ENCODE assay signal across 13 mouse cellular contexts in genomic region chr4:114614086-114614485, GRCm38 (mm10).
DNase-seq lines count a peak whose midpoint lies in the region; ATAC-seq lines count a peak whose summit lies in the region.
"Had no signal": no experiment of that assay in that cellular context is flagged by ENCODE, and none has a peak within 500 bp of the region (broad histone marks: within the 10 kb centered on the region; RNA-seq: fewer than 3 reads in every experiment).

No protein-coding gene starts in this region.

- no peak overlapping the region for H3K27ac ChIP-seq in kidney, embryonic 16.5 days (ENCODE audit: low read length)
- H3K27ac ChIP-seq: neural tube, embryonic 15.5 days had no signal

- 70% methylated on average over 1 of the region's 1 CpGs for WGBS in kidney, embryonic 16.5 days

- H3K9ac ChIP-seq in kidney, embryonic 16.5 days (replicated peaks; ENCODE audit: low read length), result no peak overlapping the region
- H3K9ac ChIP-seq: neural tube, embryonic 15.5 days had no signal

- H3K27me3 ChIP-seq in kidney, embryonic 16.5 days (ENCODE audit: insufficient read depth, low read length), result no peaks in the 10 kb centered on the region
- H3K27me3 ChIP-seq: neural tube, embryonic 15.5 days had no signal

- H3K36me3 ChIP-seq in kidney, embryonic 16.5 days (ENCODE audit: insufficient read depth, low read length), result no peaks in the 10 kb centered on the region
- H3K36me3 ChIP-seq: neural tube, embryonic 15.5 days had no signal

- no peaks in the 10 kb centered on the region for H3K9me3 ChIP-seq in kidney, embryonic 16.5 days (ENCODE audit: low read length)
- H3K9me3 ChIP-seq: neural tube, embryonic 15.5 days had no signal

- no peaks in the 10 kb centered on the region for H3K4me1 ChIP-seq in kidney, embryonic 16.5 days (ENCODE audit: insufficient read depth, low read length)
- H3K4me1 ChIP-seq: neural tube, embryonic 15.5 days had no signal

- no peak overlapping the region for H3K4me3 ChIP-seq in kidney, embryonic 16.5 days (ENCODE audit: low read length)
- H3K4me3 ChIP-seq: neural tube, embryonic 15.5 days had no signal

- no peak for ATAC-seq in kidney, embryonic 16.5 days (ENCODE audit: low FRiP score, low TSS enrichment)
- ATAC-seq: hindbrain, embryonic 16.5 days; midbrain, embryonic 16.5 days had no signal

- no peak overlapping the region for H3K4me2 ChIP-seq in kidney, embryonic 16.5 days (replicated peaks; ENCODE audit: low read depth, low read length)
- H3K4me2 ChIP-seq: neural tube, embryonic 15.5 days had no signal

- DNase-seq in kidney, adult 11 months, result peak; percentile 51
- DNase-seq in ovary, adult 18-20 months (ENCODE audit: low spot score), result peak; percentile 70
- DNase-seq in ovary, postnatal 14 days (ENCODE audit: low spot score), result no peak
- peak; percentile 6 for DNase-seq in brain, adult 2 months (ENCODE audit: low read depth, low spot score)
- DNase-seq in thymus, postnatal 10 days (ENCODE audit: low spot score in 2 of 2), result no peak
- no peak for DNase-seq in thymus, postnatal 4 days
- DNase-seq: cerebellum, postnatal 25 days; layer of hippocampus, adult 9-11 months; right cerebral cortex, postnatal 4 days had no signal

Comparison
In these comparisons a context has a peak if more than half of its experiments do, and no peak if none do; other contexts are left out.
1. DNase-seq: peak in kidney, adult 11 months (single experiment), ovary, adult 18-20 months (single experiment) and brain, adult 2 months (single experiment); none in ovary, postnatal 14 days (single experiment), thymus, postnatal 10 days (0 of 2) and thymus, postnatal 4 days (single experiment).